Mouse (Mus musculus): ENCODE data around the gene Kmt2d. TPM values are rescaled to one million over a fixed set of nuclear protein-coding genes. Genes with fewer than 3 reads are reported as not detected.
A peak's percentile ranks its signal among the peaks of the same experiment; 100 is the strongest.

Gene Kmt2d
- total RNA-seq, 2 experiments from 2014 or later = 42.7 to 46.4 TPM

DNA sequence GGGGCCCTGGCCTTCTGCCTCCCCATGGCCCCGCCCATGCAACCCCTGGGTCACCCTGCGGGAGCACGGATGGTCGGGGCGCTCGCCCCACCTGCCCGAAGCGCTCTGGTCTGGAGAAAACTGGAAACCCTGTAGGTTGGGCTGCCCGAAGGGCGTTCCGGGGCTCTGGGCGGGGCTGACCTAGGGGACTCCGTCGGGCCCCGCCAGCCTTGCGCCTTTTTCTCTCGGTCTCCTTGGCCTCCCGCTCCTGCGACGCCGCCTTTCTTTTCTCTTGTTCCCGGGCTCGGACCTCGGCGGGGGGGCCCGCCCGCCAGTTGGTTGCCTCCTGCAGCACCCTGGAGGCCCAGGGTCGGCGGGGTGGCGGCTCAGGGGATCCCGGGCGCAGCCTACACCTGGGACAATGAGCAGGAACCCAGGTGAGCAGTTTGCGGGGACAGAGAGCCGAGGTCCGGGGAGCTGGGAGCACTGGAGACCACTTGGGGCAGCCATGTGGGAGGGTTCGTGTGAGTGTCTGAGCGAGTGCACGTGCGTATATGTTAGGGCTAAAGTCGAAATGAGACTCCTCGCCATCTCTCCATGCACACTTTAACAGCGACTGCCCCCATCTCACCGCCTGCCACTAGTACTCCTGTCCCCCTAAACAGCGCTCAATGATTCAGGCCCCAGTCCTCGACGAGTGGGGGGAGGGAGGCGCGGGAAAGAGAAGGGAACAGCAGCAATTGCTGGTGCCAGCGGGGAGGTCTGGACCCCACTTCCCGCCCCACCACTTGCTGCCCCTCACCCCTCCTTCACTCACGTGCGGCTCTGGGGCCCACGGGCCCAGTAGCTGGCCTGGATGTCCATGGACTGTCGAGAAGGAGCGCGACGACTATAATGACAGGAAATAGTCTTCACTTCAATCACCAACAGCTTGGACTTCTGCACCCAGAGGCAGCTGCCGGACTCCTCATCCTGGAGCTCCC, 63.9 kb downstream of the Kmt2d start:
- intact Hi-C loops (cut with DNase I) = no loop called here
- no peak for DNase-seq

DNA sequence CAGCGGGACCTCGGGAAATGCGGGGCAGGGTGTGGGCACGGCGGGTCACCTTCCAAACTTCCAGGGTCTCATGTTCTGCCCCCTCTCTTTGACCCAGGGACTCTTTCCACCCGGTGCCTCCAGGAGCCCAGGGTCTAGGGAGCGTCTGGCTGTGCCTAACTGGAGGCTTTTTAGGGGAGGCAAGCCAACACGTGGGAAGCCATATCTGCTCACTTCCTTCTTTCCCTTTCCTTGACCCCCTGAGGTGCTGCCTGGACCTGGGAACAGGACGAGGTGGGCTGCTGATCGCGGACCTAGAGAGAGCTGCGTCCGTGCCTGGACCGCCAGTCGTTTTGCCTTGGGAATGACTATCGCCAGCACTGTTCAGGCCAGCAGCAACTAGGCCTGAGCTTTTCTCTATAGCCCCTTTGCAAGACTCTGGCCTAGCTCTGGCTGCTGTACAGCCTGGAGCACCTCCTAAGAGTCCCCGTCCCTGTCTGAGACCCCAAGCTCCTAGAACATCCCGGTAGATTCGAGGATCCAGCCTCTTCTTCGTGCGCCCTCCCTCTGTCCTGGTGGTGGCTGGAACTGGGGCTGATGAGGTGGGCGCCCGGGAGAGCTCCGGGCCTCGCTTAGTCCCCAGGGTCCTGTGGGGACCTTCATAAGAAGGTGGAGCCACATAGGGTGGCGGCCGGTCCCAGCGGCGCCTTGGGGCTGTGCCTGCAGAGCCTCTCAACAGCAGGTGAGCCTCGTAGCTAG, 64.8 kb downstream of the Kmt2d start:
- no peak for DNase-seq
- intact Hi-C loops (cut with DNase I) = no loop called here

- intact Hi-C loops (cut with DNase I) = no loop called here
- peak; percentile 53 to 60 for DNase-seq
Observed at GRCm38 (mm10) chr15:98805324-98806040, 65.5 kb downstream of the Kmt2d start.

- peak; percentile 55 to 83 for DNase-seq
- intact Hi-C loops (cut with DNase I) = loop anchor here (5.0 kb wide), 1 partner anchor 142 kb away; the partner anchor contains the start of gene Ddx23
Observed at GRCm38 (mm10) chr15:98804054-98804453, 67.0 kb downstream of the Kmt2d start.

DNA sequence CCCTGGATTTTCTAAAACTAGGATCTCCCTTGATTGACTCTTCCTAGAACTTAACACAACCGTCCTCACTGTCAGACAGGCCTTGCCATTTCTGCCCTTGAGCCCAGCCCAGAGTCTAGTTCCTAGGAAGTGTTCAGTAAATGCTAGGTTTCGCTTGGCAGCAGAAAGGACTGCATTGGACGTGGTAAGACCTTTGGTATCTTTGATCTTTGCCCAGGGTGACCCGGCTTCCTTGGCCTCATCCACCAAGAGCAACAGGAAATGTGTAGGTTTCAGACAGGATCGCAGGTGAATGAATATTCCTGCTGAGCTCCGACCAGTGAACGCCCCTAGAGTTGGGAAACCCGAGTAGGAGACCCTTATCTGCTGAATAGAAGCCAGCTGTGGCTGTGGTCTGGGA, 68.1 kb downstream of the Kmt2d start:
- intact Hi-C loops (cut with DNase I) = loop anchor here (5.0 kb wide), 1 partner anchor 141 kb away; the partner anchor contains the start of gene Ddx23
- DNase-seq = no peak

DNA sequence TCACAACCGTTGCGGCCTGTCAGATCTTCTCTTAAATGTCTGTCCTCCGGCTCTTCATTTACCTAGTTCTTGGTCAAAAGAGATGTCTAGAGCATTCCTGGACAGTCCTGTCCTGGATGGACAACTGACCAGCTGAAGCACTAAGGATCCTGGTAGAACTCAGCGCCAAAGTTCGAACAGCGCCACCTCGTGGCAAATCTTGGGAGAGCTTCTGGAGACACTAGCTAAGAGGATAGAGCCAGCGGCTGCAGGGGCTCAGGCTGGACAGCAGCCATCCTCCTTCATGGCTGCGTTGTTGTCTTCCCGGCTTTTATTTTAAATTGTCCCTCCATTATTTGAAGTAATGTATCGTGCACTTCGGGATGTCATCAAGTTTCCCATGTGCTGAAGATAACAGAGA, 71.6 kb downstream of the Kmt2d start:
- intact Hi-C loops (cut with DNase I) = no loop called here
- DNase-seq = peak; percentile 68 to 83

DNA sequence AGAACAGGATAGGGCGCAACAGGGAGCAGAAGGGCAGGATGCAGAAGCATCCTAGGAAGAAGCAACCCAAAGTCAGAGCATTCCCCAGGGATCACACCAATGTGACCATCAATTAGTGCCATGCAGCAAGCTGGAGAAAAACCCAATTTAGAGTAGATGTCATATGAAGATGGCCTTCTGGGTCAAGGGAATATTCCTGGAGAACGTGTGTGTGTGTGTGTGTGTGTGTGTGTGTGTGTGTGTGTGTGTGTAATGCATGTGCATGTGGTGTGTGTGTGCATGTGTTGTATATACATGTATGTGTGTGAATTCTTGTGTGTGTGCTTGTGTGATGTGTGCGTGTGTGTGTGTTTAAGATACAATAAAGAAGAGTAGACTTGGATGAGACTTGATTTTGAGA, 72.1 kb downstream of the Kmt2d start:
- intact Hi-C loops (cut with DNase I) = no loop called here
- DNase-seq = no peak

DNA sequence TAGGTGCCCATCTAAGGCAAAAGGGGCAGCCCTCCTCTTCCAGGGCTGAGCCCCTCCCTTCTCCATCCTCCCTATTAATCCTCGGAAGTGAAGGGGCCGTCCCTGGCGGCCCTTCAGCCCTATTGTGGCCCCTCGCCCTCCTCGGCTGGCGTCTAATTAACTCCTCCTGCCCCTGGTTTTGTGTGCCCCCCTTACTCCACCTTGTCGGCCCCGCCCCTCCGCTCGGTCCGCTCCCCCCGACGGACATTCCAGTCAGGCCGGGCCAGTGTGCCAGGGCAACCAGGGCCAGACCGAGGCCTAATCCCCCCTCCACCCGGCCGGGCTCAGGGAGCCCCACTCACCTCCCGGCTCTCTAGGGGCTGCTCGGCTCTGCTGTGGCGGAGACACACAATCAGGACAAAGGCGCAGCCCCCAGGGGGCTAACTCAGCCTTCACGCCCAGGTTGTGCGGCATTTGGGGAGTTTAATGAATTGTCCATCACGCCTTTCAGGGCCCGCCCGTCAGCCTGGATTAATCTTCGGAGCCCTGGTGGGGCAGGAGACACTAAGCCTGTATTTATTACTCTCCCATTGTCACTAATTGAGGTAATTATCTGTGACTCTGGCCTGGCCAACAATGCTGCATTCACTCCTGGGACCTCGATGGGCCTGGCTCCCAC, 73.0 kb downstream of the Kmt2d start:
- intact Hi-C loops (cut with DNase I) = no loop called here
- DNase-seq = no peak

- intact Hi-C loops (cut with DNase I) = no loop called here
- no peak for DNase-seq
Observed at GRCm38 (mm10) chr15:98796803-98797595, 74.0 kb downstream of the Kmt2d start.

- intact Hi-C loops (cut with DNase I) = no loop called here
- no peak for DNase-seq
Observed at GRCm38 (mm10) chr15:98793141-98793698, 77.8 kb downstream of the Kmt2d start.

GRCm38 (mm10) chr15:98792233-98793020, 78.6 kb downstream of the Kmt2d start:
- DNase-seq = no peak
- intact Hi-C loops (cut with DNase I) = no loop called here

GRCm38 (mm10) chr15:98791771-98792170, 79.2 kb downstream of the Kmt2d start:
- DNase-seq = no peak
- intact Hi-C loops (cut with DNase I) = no loop called here

- intact Hi-C loops (cut with DNase I) = no loop called here
- DNase-seq = no peak
Observed at GRCm38 (mm10) chr15:98791221-98791620, 79.8 kb downstream of the Kmt2d start.

- no peak for DNase-seq
- intact Hi-C loops (cut with DNase I) = no loop called here
Observed at GRCm38 (mm10) chr15:98790761-98791160, 80.2 kb downstream of the Kmt2d start.

DNA sequence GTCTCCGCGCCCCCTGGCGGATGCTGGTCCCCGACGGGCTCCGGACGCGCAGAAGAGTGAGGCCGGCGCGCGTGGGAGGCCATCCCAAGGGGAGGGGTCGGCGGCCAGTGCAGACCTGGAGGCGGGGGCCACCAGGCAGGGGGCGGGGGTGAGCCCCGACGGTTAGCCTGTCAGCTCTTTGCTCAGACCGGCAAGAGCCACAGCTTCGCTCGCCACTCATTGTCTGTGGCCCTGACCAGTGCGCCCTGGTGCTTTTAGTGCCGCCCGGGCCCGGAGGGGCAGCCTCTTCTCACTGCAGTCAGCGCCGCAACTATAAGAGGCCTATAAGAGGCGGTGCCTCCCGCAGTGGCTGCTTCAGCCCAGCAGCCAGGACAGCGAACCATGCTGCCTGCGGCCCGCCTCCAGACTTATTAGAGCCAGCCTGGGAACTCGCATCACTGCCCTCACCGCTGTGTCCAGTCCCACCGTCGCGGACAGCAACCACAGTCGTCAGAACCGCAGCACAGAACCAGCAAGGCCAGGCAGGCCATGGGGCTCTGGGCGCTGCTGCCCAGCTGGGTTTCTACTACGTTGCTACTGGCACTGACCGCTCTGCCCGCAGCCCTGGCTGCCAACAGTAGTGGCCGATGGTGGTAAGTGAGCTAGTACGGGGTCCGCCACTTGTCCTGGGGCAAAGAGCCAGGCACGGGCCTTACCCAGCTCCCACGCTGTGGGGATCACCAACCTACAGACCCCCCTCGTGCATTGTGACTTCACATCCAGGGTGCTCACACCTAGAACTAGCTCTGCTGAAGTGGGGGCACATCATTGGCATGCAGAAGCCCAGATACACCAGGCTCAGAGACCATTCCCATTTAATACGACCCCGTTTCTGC, 81.1 kb downstream of the Kmt2d start, which contains the start of gene Wnt1:
Gene Wnt1 (plus strand): TSS at position 197 of the 875 bp plus-strand sequence.
- intact Hi-C loops (cut with DNase I) = no loop called here
- DNase-seq = peak in 1 of 2 experiments; percentile 43

GRCm38 (mm10) chr15:98788972-98789660, 81.9 kb downstream of the Kmt2d start:
- intact Hi-C loops (cut with DNase I) = no loop called here
- no peak for DNase-seq

DNA sequence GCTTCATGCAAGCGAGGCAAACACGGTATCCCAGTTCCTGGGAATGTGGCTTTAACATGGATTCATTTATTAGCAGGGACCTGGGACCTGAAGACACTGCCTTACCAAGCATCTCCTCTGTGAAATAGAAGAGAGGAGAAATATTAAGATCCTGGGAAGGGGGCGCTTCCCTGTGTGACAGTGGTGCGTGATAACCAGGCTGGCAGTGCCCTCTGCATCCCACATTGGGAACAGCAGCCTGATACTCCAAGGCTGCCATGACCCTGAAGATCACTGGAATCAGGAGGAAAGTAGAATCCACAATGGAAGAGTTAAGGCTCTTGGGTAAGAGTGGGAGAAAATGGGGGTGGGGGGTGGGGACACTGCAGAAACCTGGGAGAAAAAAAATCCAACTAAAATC, 83.1 kb downstream of the Kmt2d start:
- intact Hi-C loops (cut with DNase I) = no loop called here
- DNase-seq = no peak

Measured in gastrocnemius, postnatal 36 days (tissue).